Mouse (Mus musculus) heart, postnatal 25 days (tissue): ENCODE measurements around the gene Tcl1b2. TPM values are rescaled to one million over a fixed set of nuclear protein-coding genes. Genes with fewer than 3 reads are reported as not detected.
"Not testable (repeated sequence)": the region's sequence is repeated elsewhere in the genome, so short reads cannot be mapped to it uniquely, and the experiment has no call there.

ENCODE experiments used
- DNase-seq: peaks from one replicate; pipeline ENCODE4 v3.0.0; 2022; ENCODE audit warnings: low spot score
- intact Hi-C: fragments of 180-260 bp; cut with DNase I; formaldehyde crosslinking; loops from one replicate; pipeline ENCODE4 v1.15.1; 2025
- total RNA-seq, 2 experiments: library from RNA; stranded (reverse); gene quantifications; 2 replicates each; pipeline ENCODE4 v1.2.3; 2021

Tcl1b2 gene
- total RNA-seq, 2 experiments from 2014 or later = not detected

- intact Hi-C loops = no loop called here
- no peak for DNase-seq
Measured at GRCm38 (mm10) chr12:105159390-105159789, 13.6 kb downstream of the Tcl1b2 start, which contains the start of gene Tcl1b1. TSS of gene Tcl1b1 (plus strand) at chr12:105159690.

- no peak for DNase-seq
- intact Hi-C loops = no loop called here
Measured at GRCm38 (mm10) chr12:105166734-105167133, 20.9 kb downstream of the Tcl1b2 start.

GRCm38 (mm10) chr12:105173366-105173765 lies 27.6 kb downstream of the Tcl1b2 start:
- intact Hi-C loops = loop anchor here (10.0 kb wide), 1 partner anchor 119 kb away; no protein-coding TSS in a partner anchor
- no peak for DNase-seq

- not testable (repeated sequence) for DNase-seq
- intact Hi-C loops = loop anchor here (10.0 kb wide), 1 partner anchor 120 kb away; no protein-coding TSS in a partner anchor
Measured at GRCm38 (mm10) chr12:105174318-105174717, 28.5 kb downstream of the Tcl1b2 start.

- not testable (repeated sequence) for DNase-seq
- intact Hi-C loops = loop anchor here (10.0 kb wide), 1 partner anchor 121 kb away; no protein-coding TSS in a partner anchor
Measured at GRCm38 (mm10) chr12:105176044-105176443, 30.2 kb downstream of the Tcl1b2 start, which contains the start of gene Tcl1b5. TSS of gene Tcl1b5 (plus strand) at chr12:105176344.

- intact Hi-C loops, DNase-seq: not testable (repeated sequence)
Measured at GRCm38 (mm10) chr12:105181040-105181644, 35.3 kb downstream of the Tcl1b2 start.

- DNase-seq, intact Hi-C loops: not testable (repeated sequence)
Measured at GRCm38 (mm10) chr12:105188980-105189379, 43.2 kb downstream of the Tcl1b2 start.

- intact Hi-C loops, DNase-seq: not testable (repeated sequence)
Measured at GRCm38 (mm10) chr12:105190743-105191142, 44.9 kb downstream of the Tcl1b2 start, which contains the start of gene Tcl1b3. TSS of gene Tcl1b3 (plus strand) at chr12:105191043.

- intact Hi-C loops, DNase-seq: not testable (repeated sequence)
Measured at GRCm38 (mm10) chr12:105199684-105200497, 54.1 kb downstream of the Tcl1b2 start.

GRCm38 (mm10) chr12:105201657-105202056 lies 55.8 kb downstream of the Tcl1b2 start, which contains the start of gene Tcl1b4:
TSS of gene Tcl1b4 (plus strand) at chr12:105201957.
- intact Hi-C loops, DNase-seq: not testable (repeated sequence)

Other genes with a start within 250 kb of the Tcl1b2 start
- 1 to 10 TPM; 6.2 to 7.1 TPM for gene Syne3, start 136.2 kb upstream of the Tcl1b2 start, total RNA-seq
- gene Glrx5, start 113.3 kb upstream of the Tcl1b2 start, total RNA-seq = 10 to 100 TPM; 95.9 to 99.0 TPM
- gene Tcl1b1, start 13.7 kb downstream of the Tcl1b2 start, total RNA-seq = not detected
- not detected for gene Tcl1b5, start 30.3 kb downstream of the Tcl1b2 start, total RNA-seq
- not detected for gene Tcl1b3, start 45.0 kb downstream of the Tcl1b2 start, total RNA-seq
- gene Tcl1b4, start 55.9 kb downstream of the Tcl1b2 start, total RNA-seq = not detected
- gene Tcl1, start 76.8 kb downstream of the Tcl1b2 start, total RNA-seq = not detected
- not detected for gene Tunar, start 187.9 kb downstream of the Tcl1b2 start, total RNA-seq